Mouse (Mus musculus) liver, embryonic 12.5 days (tissue): ENCODE measurements around the gene Olfr1509. TPM values are rescaled to one million over a fixed set of nuclear protein-coding genes. Genes with fewer than 3 reads are reported as not detected.

Source experiments
- polyA plus RNA-seq: library from polyadenylated mRNA; unstranded; fragments of >200 nt; fragmentation: Nextera tagmentation; extraction: Ambion mirVana; gene quantifications from 2 replicates; pipeline ENCODE4 v1.2.1, GENCODE M21; 2016

Olfr1509 gene
- polyA plus RNA-seq, 1 experiment from 2014 or later, result not detected

Other genes with a start within 250 kb of the Olfr1509 start
- 53.7 TPM in 2 replicates for gene Supt16, start 245.6 kb upstream of the Olfr1509 start, polyA plus RNA-seq
- 20.8 and 20.9 TPM in 2 replicates for gene Chd8, start 185.2 kb upstream of the Olfr1509 start, polyA plus RNA-seq
- 26.5 and 26.7 TPM in 2 replicates for gene Tox4, start 163.8 kb upstream of the Olfr1509 start, polyA plus RNA-seq
- gene Rab2b, start 163.4 kb upstream of the Olfr1509 start, polyA plus RNA-seq, result 4.6 TPM in 2 replicates
- 26.8 and 28.6 TPM in 2 replicates for gene Mettl3, start 137.9 kb upstream of the Olfr1509 start, polyA plus RNA-seq
- gene Sall2, start 114.2 kb upstream of the Olfr1509 start, polyA plus RNA-seq, result 3.0 and 3.8 TPM in 2 replicates
- gene Olfr1513, start 86.6 kb upstream of the Olfr1509 start, polyA plus RNA-seq, result not detected in 2 replicates
- gene Olfr1512, start 63.8 kb upstream of the Olfr1509 start, polyA plus RNA-seq, result not detected in 2 replicates
- not detected in 2 replicates for gene Olfr1511, start 45.6 kb upstream of the Olfr1509 start, polyA plus RNA-seq
- gene Olfr1510, start 28.6 kb upstream of the Olfr1509 start, polyA plus RNA-seq, result not detected in 2 replicates
- gene Olfr1508, start 24.5 kb downstream of the Olfr1509 start, polyA plus RNA-seq, result not detected in 2 replicates
- gene Olfr1507, start 52.8 kb downstream of the Olfr1509 start, polyA plus RNA-seq, result not detected in 2 replicates